Mouse (Mus musculus) kidney, adult 2 months (tissue): ENCODE results near the gene Gtf3c2. TPM values are rescaled to one million over a fixed set of nuclear protein-coding genes. Genes with fewer than 3 reads are reported as not detected.

Experiments
- DNase-seq: peaks from one replicate; pipeline ENCODE4 v3.0.0; 2021
- H3K27ac ChIP-seq: fragments of 200-500 bp; 2 replicates; pipeline ENCODE4 v1.5.1; 2012; ENCODE audit warnings: low read depth, low read length, control low read depth, inconsistent platforms; ENCODE audit not compliant: insufficient read depth
- H3K27me3 ChIP-seq: fragments of 200-500 bp; replicated peaks from 2 replicates; pipeline ENCODE4 v1.6.1; 2012; ENCODE audit warnings: mild to moderate bottlenecking, moderate library complexity, low read length, inconsistent platforms; ENCODE audit not compliant: control insufficient read depth, insufficient read depth
- H3K36me3 ChIP-seq: fragments of 200-500 bp; 2 replicates; pipeline ENCODE4 v1.6.1; 2012; ENCODE audit warnings: mild to moderate bottlenecking, moderate library complexity, low read length, inconsistent platforms; ENCODE audit not compliant: control insufficient read depth, insufficient read depth
- H3K4me1 ChIP-seq: fragments of 200-500 bp; 2 replicates; pipeline ENCODE4 v1.6.1; 2011; ENCODE audit warnings: low read length; ENCODE audit not compliant: control insufficient read depth, insufficient read depth
- H3K4me3 ChIP-seq: fragments of 200-500 bp; 2 replicates; pipeline ENCODE4 v1.5.1; 2011; ENCODE audit warnings: mild to moderate bottlenecking, low read depth, low read length, control low read depth; ENCODE audit not compliant: insufficient read depth
- CTCF ChIP-seq: fragments of 200-500 bp; conservative IDR thresholded peaks from 2 replicates; pipeline ENCODE4 v1.5.1; 2011; ENCODE audit warnings: low read depth, mild to moderate bottlenecking, control low read depth, low read length, moderate library complexity, mixed read lengths; ENCODE audit not compliant: insufficient read depth, insufficient read length
- POLR2A ChIP-seq: fragments of 200-500 bp; IDR thresholded peaks from one replicate; pipeline ENCODE4 v1.6.1; 2011; ENCODE audit warnings: low read depth, low read length, control low read depth
- WGBS: fragments of 180-500 bp; shearing (Covaris S2); methylation state at CpG from one replicate; pipeline ENCODE4 v1.1.7; 2018; 5-methylcytosine and 5-hydroxymethylcytosine counted together
- polyA plus RNA-seq: library from polyadenylated mRNA; depleted of rRNA; stranded (reverse); fragments of >200 nt; gene quantifications from 2 replicates; pipeline ENCODE4 v1.2.3, GENCODE M21; 2012

Gene Gtf3c2
- polyA plus RNA-seq, 1 experiment, result 47.8 TPM

- H3K36me3 ChIP-seq, result no peaks in the 10 kb centered on the region
- no peaks in the 10 kb centered on the region for H3K27me3 ChIP-seq
- WGBS, result under 1% methylated on average over 25 of the region's 25 CpGs
- peak; percentile 48 for DNase-seq
- H3K27ac ChIP-seq, result peak overlapping the region; percentile 89; the same call in 1 of the 2 replicates
- peaks cover 4% of the 10 kb centered on the region; the same call in 1 of the 2 replicates for H3K4me1 ChIP-seq
- TF ChIP-seq POLR2A (no peak), CTCF (no peak)
- peak overlapping the region; percentile 82 for H3K4me3 ChIP-seq
These were observed 611 bp downstream of the Gtf3c2 start for GRCm38 (mm10) chr5:31179301-31179765.

DNA sequence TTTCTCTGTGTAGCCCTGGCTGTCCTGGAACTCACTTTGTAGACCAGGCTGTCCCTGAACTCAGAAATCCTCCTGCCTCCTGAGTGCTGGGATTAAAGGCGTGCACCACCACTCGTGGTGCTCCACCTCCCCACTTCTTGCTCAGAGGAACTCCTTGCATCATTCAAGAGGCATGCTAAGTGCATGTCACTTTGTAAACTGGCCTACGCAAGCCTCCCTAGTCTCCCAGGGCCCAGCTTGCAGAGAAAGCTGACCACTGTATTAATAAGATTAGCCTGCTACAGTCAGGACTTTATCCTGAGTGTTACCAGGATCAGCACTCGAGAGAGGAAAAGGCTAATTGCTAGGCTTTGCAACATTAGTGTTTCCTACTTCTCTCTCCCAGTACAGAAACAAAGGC is 11.3 kb downstream of the Gtf3c2 start:
- Histone ChIP-seq H3K4me1 (no peaks in the 10 kb centered on the region), H3K27me3 (no peaks in the 10 kb centered on the region), H3K4me3 (no peak overlapping the region), H3K36me3 (peaks cover 15% of the 10 kb centered on the region), H3K27ac (no peak overlapping the region)
- TF ChIP-seq CTCF, result no peak
- TF ChIP-seq POLR2A, result no peak
- DNase-seq, result no peak
- 92% methylated on average over 4 of the region's 4 CpGs for WGBS

- H3K27me3 ChIP-seq, result no peaks in the 10 kb centered on the region
- no peak for DNase-seq
- TF ChIP-seq CTCF, result no peak
- no peak for TF ChIP-seq POLR2A
- WGBS, result 95% methylated on average over 1 of the region's 1 CpGs
- peaks cover 12% of the 10 kb centered on the region for H3K36me3 ChIP-seq
- no peak overlapping the region for H3K4me3 ChIP-seq
- no peak overlapping the region for H3K27ac ChIP-seq
- H3K4me1 ChIP-seq, result no peaks in the 10 kb centered on the region
These were observed 15.1 kb downstream of the Gtf3c2 start for GRCm38 (mm10) chr5:31164878-31165277.

- Histone ChIP-seq H3K4me1 (no peaks in the 10 kb centered on the region), H3K4me3 (no peak overlapping the region), H3K27me3 (no peaks in the 10 kb centered on the region), H3K27ac (no peak overlapping the region), H3K36me3 (peaks cover 12% of the 10 kb centered on the region)
- TF ChIP-seq POLR2A (no peak), CTCF (no peak)
- DNase-seq, result no peak
These were observed 17.5 kb downstream of the Gtf3c2 start for GRCm38 (mm10) chr5:31162462-31162861.

GRCm38 (mm10) chr5:31154152-31154553 is 25.8 kb downstream of the Gtf3c2 start, which contains the start of gene Mpv17:
Gene Mpv17, minus strand, starts transcription at chr5:31154251.
- H3K4me3 ChIP-seq, result peak within 1 kb of the TSS; percentile 82
- under 1% methylated on average over 19 of the region's 19 CpGs for WGBS
- H3K4me1 ChIP-seq, result peaks cover 2% of the 10 kb centered on the region; the same call in 1 of the 2 replicates
- H3K36me3 ChIP-seq, result peaks cover 5% of the 10 kb centered on the region; the same call in 1 of the 2 replicates
- H3K27ac ChIP-seq, result peak within 1 kb of the TSS; percentile 76
- no peaks in the 10 kb centered on the region for H3K27me3 ChIP-seq
- DNase-seq, result peak; percentile 94
- peak; percentile 53 for TF ChIP-seq POLR2A
- TF ChIP-seq CTCF, result no peak

- TF ChIP-seq CTCF (no peak), POLR2A (no peak)
- Histone ChIP-seq H3K36me3 (peaks cover 5% of the 10 kb centered on the region; the same call in 1 of the 2 replicates), H3K27me3 (no peaks in the 10 kb centered on the region), H3K4me3 (peak overlapping the region; percentile 82), H3K27ac (peak overlapping the region; percentile 28; the same call in 1 of the 2 replicates), H3K4me1 (peaks cover 2% of the 10 kb centered on the region; the same call in 1 of the 2 replicates)
- no peak for DNase-seq
- 15% methylated on average over 6 of the region's 6 CpGs for WGBS
These were observed 26.3 kb downstream of the Gtf3c2 start for GRCm38 (mm10) chr5:31153516-31154151.

GRCm38 (mm10) chr5:31151746-31152145 is 28.2 kb downstream of the Gtf3c2 start:
- TF ChIP-seq POLR2A (no peak), CTCF (no peak)
- Histone ChIP-seq H3K36me3 (no peaks in the 10 kb centered on the region), H3K27ac (no peak overlapping the region), H3K4me1 (peaks cover 2% of the 10 kb centered on the region; the same call in 1 of the 2 replicates), H3K4me3 (no peak overlapping the region), H3K27me3 (no peaks in the 10 kb centered on the region)
- no peak for DNase-seq
- WGBS, result 77% methylated on average over 3 of the region's 3 CpGs
